Mouse (Mus musculus) E14TG2a.4 (cell line): ENCODE data around the gene Runx2.

Experiments
- CTCF ChIP-seq: conservative IDR thresholded peaks from 2 replicates; pipeline ENCODE4 v1.5.1; 2014; ENCODE audit warnings: low read length
- POU5F1 ChIP-seq: IDR thresholded peaks from 2 replicates; pipeline ENCODE4 v1.6.1; 2014; ENCODE audit warnings: low read length, borderline replicate concordance

GRCm38 (mm10) chr17:44609356-44609755 lies 205.2 kb downstream of the Runx2 start:
- TF ChIP-seq CTCF (no peak), POU5F1 (no peak)
